Mouse (Mus musculus): ENCODE data around the gene Plekhg4. TPM values are rescaled to one million over a fixed set of nuclear protein-coding genes. Genes with fewer than 3 reads are reported as not detected.

Plekhg4 gene
- polyA plus RNA-seq, 1 experiment from 2014 or later: not detected

Other genes with a start within 250 kb of the Plekhg4 start
- gene Ces4a, start 241.5 kb upstream of the Plekhg4 start, polyA plus RNA-seq (2016; fragmentation: Nextera tagmentation; extraction: Ambion mirVana): not detected in 2 replicates
- 65.3 and 67.9 TPM in 2 replicates for gene Cbfb, start 202.6 kb upstream of the Plekhg4 start, polyA plus RNA-seq (2016; fragmentation: Nextera tagmentation; extraction: Ambion mirVana)
- gene D230025D16Rik, start 148.1 kb upstream of the Plekhg4 start, polyA plus RNA-seq (2016; fragmentation: Nextera tagmentation; extraction: Ambion mirVana): 18.7 and 18.9 TPM in 2 replicates
- gene B3gnt9, start 118.1 kb upstream of the Plekhg4 start, polyA plus RNA-seq (2016; fragmentation: Nextera tagmentation; extraction: Ambion mirVana): 10.2 and 10.8 TPM in 2 replicates
- gene Tradd, start 108.7 kb upstream of the Plekhg4 start, polyA plus RNA-seq (2016; fragmentation: Nextera tagmentation; extraction: Ambion mirVana): 16.0 and 16.6 TPM in 2 replicates
- gene Fbxl8, start 108.6 kb upstream of the Plekhg4 start, polyA plus RNA-seq (2016; fragmentation: Nextera tagmentation; extraction: Ambion mirVana): 2.2 and 2.6 TPM in 2 replicates
- gene Hsf4, start 103.5 kb upstream of the Plekhg4 start, polyA plus RNA-seq (2016; fragmentation: Nextera tagmentation; extraction: Ambion mirVana): not detected in 2 replicates
- gene Nol3, start 97.1 kb upstream of the Plekhg4 start, polyA plus RNA-seq (2016; fragmentation: Nextera tagmentation; extraction: Ambion mirVana): 1.8 and 2.1 TPM in 2 replicates
- 7.9 and 8.1 TPM in 2 replicates for gene 4931428F04Rik, start 83.4 kb upstream of the Plekhg4 start, polyA plus RNA-seq (2016; fragmentation: Nextera tagmentation; extraction: Ambion mirVana)
- gene Exoc3l, start 77.2 kb upstream of the Plekhg4 start, polyA plus RNA-seq (2016; fragmentation: Nextera tagmentation; extraction: Ambion mirVana): 16.1 and 19.5 TPM in 2 replicates
- gene E2f4, start 75.6 kb upstream of the Plekhg4 start, polyA plus RNA-seq (2016; fragmentation: Nextera tagmentation; extraction: Ambion mirVana): 60.8 and 64.1 TPM in 2 replicates
- 2.8 and 3.3 TPM in 2 replicates for gene Elmo3, start 67.7 kb upstream of the Plekhg4 start, polyA plus RNA-seq (2016; fragmentation: Nextera tagmentation; extraction: Ambion mirVana)
- gene Lrrc29, start 47.0 kb upstream of the Plekhg4 start, polyA plus RNA-seq (2016; fragmentation: Nextera tagmentation; extraction: Ambion mirVana): 1.3 TPM in 2 replicates
- gene Tmem208, start 46.9 kb upstream of the Plekhg4 start, polyA plus RNA-seq (2016; fragmentation: Nextera tagmentation; extraction: Ambion mirVana): 73.5 and 80.7 TPM in 2 replicates
- 1.6 and 2.0 TPM in 2 replicates for gene Fhod1, start 25.3 kb upstream of the Plekhg4 start, polyA plus RNA-seq (2016; fragmentation: Nextera tagmentation; extraction: Ambion mirVana)
- gene Slc9a5, start 24.4 kb upstream of the Plekhg4 start, polyA plus RNA-seq (2016; fragmentation: Nextera tagmentation; extraction: Ambion mirVana): 1.6 and 2.0 TPM in 2 replicates
- gene Kctd19, start 40.2 kb downstream of the Plekhg4 start, polyA plus RNA-seq (2016; fragmentation: Nextera tagmentation; extraction: Ambion mirVana): not detected in 2 replicates
- gene Lrrc36, start 40.3 kb downstream of the Plekhg4 start, polyA plus RNA-seq (2016; fragmentation: Nextera tagmentation; extraction: Ambion mirVana): 0.13 TPM in 1 of 2 replicates, not detected in the other
- gene Tppp3, start 98.3 kb downstream of the Plekhg4 start, polyA plus RNA-seq (2016; fragmentation: Nextera tagmentation; extraction: Ambion mirVana): 13.8 and 14.4 TPM in 2 replicates
- gene Zdhhc1, start 123.6 kb downstream of the Plekhg4 start, polyA plus RNA-seq (2016; fragmentation: Nextera tagmentation; extraction: Ambion mirVana): 23.1 and 23.3 TPM in 2 replicates
- 1.7 and 1.9 TPM in 2 replicates for gene Hsd11b2, start 145.5 kb downstream of the Plekhg4 start, polyA plus RNA-seq (2016; fragmentation: Nextera tagmentation; extraction: Ambion mirVana)
- gene Atp6v0d1, start 192.8 kb downstream of the Plekhg4 start, polyA plus RNA-seq (2016; fragmentation: Nextera tagmentation; extraction: Ambion mirVana): 51.4 and 52.9 TPM in 2 replicates
- 32.8 and 33.4 TPM in 2 replicates for gene Ripor1, start 232.0 kb downstream of the Plekhg4 start, polyA plus RNA-seq (2016; fragmentation: Nextera tagmentation; extraction: Ambion mirVana)